17 mouse cellular contexts compared by ENCODE assay signal in genomic region chr1:30262418-30262817, GRCm38 (mm10).
A peak's percentile ranks its signal among the peaks of the same experiment; 100 is the strongest.
DNase-seq lines count a peak whose midpoint lies in the region; ATAC-seq and TF ChIP-seq lines count a peak whose summit lies in the region.
"Had no signal": no experiment of that assay in that cellular context is flagged by ENCODE, and none has a peak within 500 bp of the region (broad histone marks: within the 10 kb centered on the region; RNA-seq: fewer than 3 reads in every experiment).

No protein-coding gene starts in this region.

- no peak overlapping the region for H3K4me2 ChIP-seq in hindbrain, embryonic 13.5 days
- no peak overlapping the region for H3K4me2 ChIP-seq in hindbrain, embryonic 14.5 days (replicated peaks)
- H3K4me2 ChIP-seq: embryonic facial prominence, embryonic 13.5 days; forebrain, embryonic 12.5 days; heart, embryonic 12.5 days; intestine, embryonic 15.5 days had no signal

- no peak overlapping the region for H3K9ac ChIP-seq in hindbrain, embryonic 13.5 days
- no peak overlapping the region for H3K9ac ChIP-seq in hindbrain, embryonic 14.5 days
- H3K9ac ChIP-seq: embryonic facial prominence, embryonic 13.5 days; forebrain, embryonic 12.5 days; forebrain, postnatal 0 days; heart, embryonic 12.5 days; intestine, embryonic 15.5 days had no signal

- 70% methylated on average over 2 of the region's 2 CpGs for WGBS in hindbrain, embryonic 13.5 days
- WGBS in hindbrain, embryonic 14.5 days: 42% methylated on average over 2 of the region's 2 CpGs

- 0 out of 2 replicates have a peak, but pooled peaks have one; percentile 24 for ATAC-seq in hindbrain, embryonic 13.5 days (ENCODE audit: low FRiP score)
- ATAC-seq in hindbrain, embryonic 14.5 days (ENCODE audit: low FRiP score): no peak
- ATAC-seq: activated CD4-positive, CD25-positive, alpha-beta regulatory T cell, adult 4 months; forebrain, postnatal 0 days; intestine, embryonic 15.5 days; Patski had no signal

- TF ChIP-seq POLR2A in testis, adult 2 months (IDR thresholded peaks at IDR 0.05; ENCODE audit: control insufficient read depth, low read depth, low read length): no peak

- no peak for DNase-seq in hindbrain, embryonic 14.5 days (ENCODE audit: low spot score)
- DNase-seq in layer of hippocampus, adult 9-11 months: peak; percentile 6
- DNase-seq in layer of hippocampus, adult 11-12 months (ENCODE audit: low spot score): no peak
- no peak for DNase-seq in testis, postnatal 10 days (ENCODE audit: low spot score)
- DNase-seq: adrenal gland, postnatal 14 days; cerebellum, adult 18-20 months; forebrain, postnatal 0 days; gastrocnemius, postnatal 14 days had no signal

- TF ChIP-seq CTCF in testis, adult 2 months (IDR thresholded peaks at IDR 0.05; ENCODE audit: control insufficient read depth, insufficient read depth, insufficient replicate concordance, low read depth, low read length): no peak

- no peak overlapping the region for H3K4me3 ChIP-seq in hindbrain, embryonic 13.5 days
- H3K4me3 ChIP-seq in hindbrain, embryonic 14.5 days (replicated peaks; ENCODE audit: low read length): no peak overlapping the region
- peak overlapping the region; percentile 68 for H3K4me3 ChIP-seq in testis, adult 2 months (ENCODE audit: control insufficient read depth, low read depth, low read length)
- H3K4me3 ChIP-seq: embryonic facial prominence, embryonic 13.5 days; forebrain, embryonic 12.5 days; heart, embryonic 12.5 days; intestine, embryonic 15.5 days had no signal

- H3K27ac ChIP-seq in hindbrain, embryonic 13.5 days: no peak overlapping the region
- no peak overlapping the region for H3K27ac ChIP-seq in hindbrain, embryonic 14.5 days
- H3K27ac ChIP-seq in testis, adult 2 months (ENCODE audit: control insufficient read depth, insufficient read depth, low read depth, low read length): no peak overlapping the region
- H3K27ac ChIP-seq: embryonic facial prominence, embryonic 13.5 days; forebrain, embryonic 12.5 days; intestine, embryonic 15.5 days had no signal

- H3K9me3 ChIP-seq in hindbrain, embryonic 13.5 days: no peaks in the 10 kb centered on the region
- H3K9me3 ChIP-seq in hindbrain, embryonic 14.5 days (ENCODE audit: control insufficient read depth, low read length): no peaks in the 10 kb centered on the region
- H3K9me3 ChIP-seq: embryonic facial prominence, embryonic 13.5 days; forebrain, embryonic 12.5 days; heart, embryonic 12.5 days; intestine, embryonic 15.5 days had no signal

- no peaks in the 10 kb centered on the region for H3K36me3 ChIP-seq in hindbrain, embryonic 13.5 days
- H3K36me3 ChIP-seq in hindbrain, embryonic 14.5 days (replicated peaks; ENCODE audit: control insufficient read depth, insufficient read depth): no peaks in the 10 kb centered on the region
- no peaks in the 10 kb centered on the region for H3K36me3 ChIP-seq in testis, adult 2 months (ENCODE audit: control insufficient read depth, insufficient read depth, low read length)
- H3K36me3 ChIP-seq: embryonic facial prominence, embryonic 13.5 days; forebrain, embryonic 12.5 days; heart, embryonic 12.5 days; intestine, embryonic 15.5 days had no signal

- no peaks in the 10 kb centered on the region for H3K4me1 ChIP-seq in hindbrain, embryonic 13.5 days (replicated peaks)
- H3K4me1 ChIP-seq in hindbrain, embryonic 14.5 days (replicated peaks; ENCODE audit: control insufficient read depth, insufficient read depth, low read length): no peaks in the 10 kb centered on the region
- peaks cover 5% of the 10 kb centered on the region; the same call in 1 of the 2 replicates for H3K4me1 ChIP-seq in testis, adult 2 months (ENCODE audit: control insufficient read depth, insufficient read depth, low read length)
- H3K4me1 ChIP-seq: embryonic facial prominence, embryonic 13.5 days; forebrain, embryonic 12.5 days; heart, embryonic 12.5 days; intestine, embryonic 15.5 days had no signal

- no peaks in the 10 kb centered on the region for H3K27me3 ChIP-seq in hindbrain, embryonic 13.5 days
- no peaks in the 10 kb centered on the region for H3K27me3 ChIP-seq in hindbrain, embryonic 14.5 days (ENCODE audit: control insufficient read depth, insufficient read depth, low read length)
- no peaks in the 10 kb centered on the region for H3K27me3 ChIP-seq in testis, adult 2 months (ENCODE audit: control insufficient read depth, insufficient read depth, low read length)
- H3K27me3 ChIP-seq: CH12.LX; embryonic facial prominence, embryonic 13.5 days; forebrain, embryonic 12.5 days; heart, embryonic 12.5 days; intestine, embryonic 15.5 days had no signal
